Mouse (Mus musculus) heart, postnatal 4 days (tissue): Measurements from ENCODE around the gene Ormdl2. TPM values are rescaled to one million over a fixed set of nuclear protein-coding genes. Genes with fewer than 3 reads are reported as not detected.

Source experiments
- DNase-seq: peaks from one replicate; pipeline ENCODE4 v3.0.0; 2021
- total RNA-seq, 2 experiments: library from RNA; stranded (reverse); gene quantifications; 2 replicates each; pipeline ENCODE4 v1.2.3; 2021

Gene Ormdl2
- total RNA-seq, 2 experiments from 2014 or later: 9.5 to 10.1 TPM

DNA sequence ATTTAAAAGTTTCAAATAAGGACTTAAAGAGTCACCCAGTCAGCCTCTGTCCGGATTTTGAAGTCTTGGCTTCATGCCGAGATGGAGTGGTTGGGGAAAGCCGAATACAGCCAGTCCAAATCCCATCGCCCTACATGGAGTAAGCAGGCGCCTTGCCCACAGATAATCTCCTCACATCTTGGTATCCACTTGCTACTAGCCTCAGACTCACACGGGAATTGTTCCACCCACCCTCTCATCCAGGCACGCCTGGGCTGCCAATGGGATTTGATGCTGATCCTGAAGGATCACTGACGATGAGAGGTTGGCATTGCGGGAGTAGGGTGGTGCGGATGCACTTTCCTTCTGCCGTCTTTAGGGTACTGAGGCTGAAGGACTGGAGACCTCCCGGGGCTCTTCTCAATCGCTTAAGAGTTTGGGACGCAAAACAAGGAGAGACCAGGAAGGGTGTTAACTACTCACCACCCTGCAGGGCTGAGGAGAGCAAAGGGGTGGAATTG, 17.6 kb downstream of the Ormdl2 start, which contains the start of gene Dnajc14:
Gene Dnajc14 (plus strand): TSS at position 292 of the 500 bp plus-strand sequence.
- DNase-seq: peak; percentile 71

DNA sequence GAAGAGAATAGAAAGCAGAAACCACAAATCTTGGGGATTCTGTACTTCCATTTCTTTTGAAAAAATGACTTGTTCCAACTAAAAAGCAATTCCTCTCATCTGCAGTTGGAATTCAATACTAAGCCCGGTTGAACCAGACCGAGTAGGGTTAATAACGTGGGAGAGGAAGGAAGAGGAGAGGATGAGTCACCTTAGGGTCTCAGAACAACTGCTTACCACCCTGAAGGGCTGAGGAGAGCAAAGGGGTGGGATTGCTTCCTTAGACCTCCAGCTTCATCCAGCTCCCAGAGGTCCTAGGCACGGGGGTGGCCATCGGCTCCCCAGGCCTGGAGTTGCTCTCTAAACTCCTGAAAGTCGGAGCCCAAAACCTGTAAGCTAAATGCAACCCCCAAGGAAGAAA, 18.1 kb downstream of the Ormdl2 start:
- DNase-seq: no peak

DNA sequence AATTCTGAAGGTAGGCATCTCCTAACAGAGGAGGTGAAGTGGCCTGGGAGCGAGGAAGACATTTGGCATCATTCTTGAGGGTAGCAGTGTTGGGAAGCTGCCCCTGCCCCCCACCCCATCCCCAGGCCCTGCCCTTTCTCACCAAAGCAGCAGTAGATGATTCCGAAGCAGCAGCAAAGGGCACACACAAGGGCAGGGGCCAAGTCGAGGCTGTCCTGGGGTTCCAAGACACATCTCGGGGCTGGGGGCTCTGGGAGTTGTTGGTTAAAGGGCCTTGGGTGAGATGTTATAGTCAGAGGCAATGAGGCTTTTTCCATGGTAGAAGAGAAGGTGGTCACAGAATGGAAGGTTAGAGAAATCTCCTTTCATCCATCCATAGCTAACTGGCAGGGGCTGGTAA, 18.5 kb downstream of the Ormdl2 start:
- DNase-seq: no peak

DNA sequence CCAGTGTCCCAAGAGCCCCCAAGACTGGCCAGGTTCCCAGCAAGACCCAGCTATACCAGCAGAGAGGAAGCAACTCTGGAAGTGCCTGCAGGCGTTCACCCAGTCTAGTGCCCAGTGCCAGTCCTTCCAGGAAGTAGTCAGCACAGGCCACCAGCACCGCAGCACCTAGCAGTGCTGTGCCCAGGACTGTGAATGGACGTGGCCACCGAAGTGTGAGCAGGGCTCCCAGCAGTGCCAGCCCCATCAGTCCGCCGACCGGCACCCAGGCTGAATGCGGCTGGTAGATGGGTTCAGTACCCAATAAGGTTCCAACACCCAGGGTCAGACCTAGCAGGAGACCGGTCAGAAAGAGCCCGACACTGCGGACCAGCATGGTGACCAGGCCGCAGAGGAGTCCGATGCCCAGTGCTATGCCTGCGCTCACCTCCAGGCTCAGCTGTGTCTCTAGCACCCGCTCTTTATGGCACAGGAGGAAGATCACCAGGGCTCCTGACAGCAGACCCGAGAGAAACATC, 19.4 kb downstream of the Ormdl2 start:
- DNase-seq: no peak

DNA sequence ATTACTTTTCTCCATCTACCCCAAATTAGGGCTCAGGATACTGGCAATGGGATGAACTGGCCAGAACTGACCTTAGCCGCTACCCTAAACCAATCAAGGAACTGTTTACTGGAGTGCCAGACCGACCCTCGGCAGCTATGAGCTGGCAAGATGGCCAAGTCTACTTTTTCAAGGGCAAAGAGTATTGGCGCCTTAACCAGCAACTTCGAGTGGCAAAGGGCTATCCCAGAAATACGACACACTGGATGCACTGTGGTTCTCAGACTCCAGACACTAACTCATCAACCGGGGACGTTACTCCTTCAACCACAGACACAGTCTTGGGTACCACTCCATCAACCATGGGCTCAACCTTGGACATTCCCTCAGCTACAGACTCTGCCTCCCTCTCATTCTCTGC, 22.8 kb downstream of the Ormdl2 start:
- no peak for DNase-seq

DNA sequence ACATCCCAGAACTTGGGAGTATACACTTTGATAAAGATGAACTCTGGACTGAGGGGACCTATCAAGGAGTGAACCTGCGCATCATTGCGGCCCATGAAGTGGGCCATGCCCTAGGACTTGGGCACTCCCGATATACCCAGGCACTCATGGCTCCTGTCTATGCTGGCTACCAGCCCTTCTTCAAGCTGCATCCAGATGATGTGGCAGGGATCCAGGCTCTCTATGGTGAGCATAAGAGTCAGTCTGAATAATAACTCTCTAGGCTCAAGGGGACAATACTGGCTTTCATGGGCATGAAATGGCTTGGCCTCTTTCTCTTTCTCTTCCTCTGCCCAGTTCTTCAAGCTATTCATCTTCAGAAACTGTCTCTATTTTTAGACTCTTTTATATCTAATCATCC, 25.9 kb downstream of the Ormdl2 start:
- no peak for DNase-seq

DNA sequence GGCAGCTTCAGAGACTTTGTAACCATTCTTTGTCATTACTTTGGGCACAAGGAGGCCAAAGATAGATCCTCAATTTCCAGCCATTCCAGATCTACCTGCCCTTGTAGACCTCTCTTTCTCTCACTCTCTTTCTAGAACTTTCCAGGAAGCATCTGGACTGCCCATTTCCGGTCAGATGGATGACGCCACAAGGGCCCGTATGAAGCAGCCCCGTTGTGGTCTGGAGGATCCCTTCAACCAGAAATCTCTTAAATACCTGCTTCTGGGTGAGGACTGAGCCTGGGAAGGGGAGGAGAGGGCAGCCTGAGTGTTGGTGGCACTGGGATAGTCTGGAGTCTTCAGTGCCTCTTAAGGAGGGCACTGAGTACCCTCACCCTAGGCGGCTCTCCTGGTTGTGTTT, 27.1 kb downstream of the Ormdl2 start:
- DNase-seq: no peak

DNA sequence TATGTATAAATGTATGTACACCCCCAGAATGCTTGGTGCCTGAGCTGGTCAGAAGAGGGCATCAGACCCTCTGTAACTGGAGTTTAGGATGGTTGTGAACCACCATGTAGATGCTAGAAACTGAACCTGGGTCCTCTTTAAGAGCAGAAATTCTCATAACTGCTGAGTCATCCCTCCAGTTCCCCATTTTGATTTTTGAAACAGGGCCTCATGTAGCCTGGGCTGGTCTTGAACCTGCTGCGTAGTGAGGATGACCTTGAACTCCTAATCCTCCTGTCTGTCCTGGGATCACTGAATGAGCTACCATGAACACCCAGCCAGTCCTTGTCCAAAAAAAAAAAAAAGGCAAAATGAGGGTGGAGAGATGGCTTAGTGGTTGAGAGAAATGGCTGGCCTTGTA, 28.2 kb downstream of the Ormdl2 start:
- no peak for DNase-seq

DNA sequence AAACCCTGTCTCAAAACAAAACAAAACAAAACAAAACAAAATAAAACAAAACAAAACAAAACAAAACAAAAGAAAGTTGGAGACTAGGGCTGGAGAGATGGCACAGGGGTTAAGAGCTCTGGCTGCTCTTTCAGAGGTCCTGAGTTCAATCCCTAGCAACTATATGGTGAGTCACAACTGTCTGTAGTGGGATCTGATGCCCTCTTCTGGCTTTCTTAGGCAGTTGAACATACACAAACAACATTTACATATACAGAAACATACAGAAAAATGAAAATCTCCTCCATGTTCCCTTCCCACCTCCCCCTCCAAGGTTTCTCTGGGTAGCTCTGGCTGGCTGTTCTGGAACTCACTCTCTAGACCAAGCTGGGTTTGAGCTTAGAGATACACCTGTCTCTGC, 29.4 kb downstream of the Ormdl2 start:
- DNase-seq: no peak

DNA sequence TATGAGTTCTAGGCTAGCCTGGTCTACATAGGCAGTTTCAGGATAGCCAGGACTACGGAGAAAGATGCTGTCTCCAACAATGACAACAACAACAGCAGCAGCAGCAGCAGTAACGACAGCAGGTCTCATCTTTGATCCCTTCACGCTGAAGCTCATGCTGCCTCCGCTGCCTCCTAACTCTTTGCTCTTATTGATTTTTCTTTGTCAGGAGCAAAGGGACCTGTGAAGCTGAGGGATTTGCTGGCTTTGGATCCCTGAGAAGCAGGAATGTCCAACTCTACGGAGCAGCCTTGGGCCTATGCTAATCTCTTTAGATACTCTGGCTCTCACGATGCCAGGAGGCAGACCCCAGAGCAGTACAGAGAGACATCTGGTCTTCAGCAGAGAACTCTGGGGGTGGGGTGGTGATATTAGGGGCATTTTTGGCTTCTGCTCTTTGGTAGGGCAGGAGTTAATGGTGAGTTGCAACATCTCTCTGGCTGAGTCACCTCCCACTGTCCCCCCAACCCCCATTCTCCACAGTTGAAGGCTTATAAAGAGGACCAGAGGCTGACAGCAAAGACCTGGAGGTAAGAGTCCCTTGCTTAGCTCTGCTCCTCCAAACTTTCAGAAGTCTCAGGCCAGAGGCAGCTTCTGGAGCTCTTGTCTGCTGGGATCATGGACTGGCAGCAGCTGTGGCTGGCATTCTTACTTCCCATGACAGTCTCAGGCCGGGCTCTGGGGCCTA, 30.9 kb downstream of the Ormdl2 start, which contains the start of gene Mmp19:
Gene Mmp19 (plus strand): TSS at position 513 of the 727 bp plus-strand sequence.
- peak; percentile 25 for DNase-seq

DNA sequence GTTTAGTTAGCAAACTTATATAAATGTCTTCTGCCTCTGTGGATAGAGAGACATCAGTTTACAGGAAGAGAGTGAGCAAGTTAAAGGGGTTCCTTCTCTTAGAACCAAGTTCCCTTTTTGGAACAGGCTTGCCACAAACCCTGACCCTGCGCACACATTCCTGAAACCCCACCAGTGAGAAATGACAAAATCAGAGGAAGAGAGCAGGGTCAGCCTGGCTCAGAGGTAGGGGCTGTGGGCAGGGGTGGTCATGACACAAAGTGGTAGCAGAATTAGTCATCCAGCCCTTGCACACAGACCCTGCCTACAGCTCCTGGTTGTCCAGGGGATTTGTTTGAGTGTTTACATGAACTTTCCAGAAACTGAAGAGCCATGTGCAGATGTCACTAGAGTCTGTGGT, 41.2 kb downstream of the Ormdl2 start:
- DNase-seq: no peak

DNA sequence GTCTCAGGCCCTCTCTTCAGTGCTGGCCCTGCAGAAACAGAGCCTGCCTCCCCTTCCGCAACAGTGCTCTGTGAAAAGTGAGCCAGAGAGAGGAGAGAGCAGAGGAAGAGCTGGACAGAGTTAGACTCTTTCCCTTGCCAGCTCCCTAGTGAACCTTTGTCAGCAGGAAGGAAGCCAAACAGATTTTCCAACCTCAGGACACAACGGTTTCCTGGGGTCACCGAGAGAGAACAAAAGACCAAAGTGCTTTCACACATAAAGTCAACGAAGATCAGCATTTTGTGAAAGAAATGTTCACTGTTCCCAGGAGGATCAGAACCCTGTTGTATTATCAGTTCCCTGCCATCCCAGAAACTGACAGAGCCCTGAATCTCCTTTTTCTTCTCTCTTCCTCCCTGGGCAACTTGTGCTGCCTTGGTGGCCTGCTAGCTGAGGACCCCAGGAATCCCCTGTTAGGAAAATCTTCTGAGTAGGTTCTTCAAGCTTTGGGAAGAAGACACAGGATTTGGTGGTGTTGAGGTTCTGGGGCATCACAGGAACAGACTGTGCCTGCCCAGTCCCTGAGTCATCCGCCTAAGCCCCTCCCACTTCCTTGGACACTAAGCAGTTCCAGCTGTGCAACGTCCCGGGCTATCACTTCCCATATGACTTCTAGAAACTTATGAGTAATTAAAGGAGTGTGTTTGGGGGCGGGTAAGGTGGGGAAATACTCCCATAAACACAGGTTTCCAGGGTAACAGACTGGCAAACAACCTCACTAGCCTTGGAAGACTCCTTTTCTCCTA, 42.2 kb downstream of the Ormdl2 start:
- peak; percentile 87 for DNase-seq

DNA sequence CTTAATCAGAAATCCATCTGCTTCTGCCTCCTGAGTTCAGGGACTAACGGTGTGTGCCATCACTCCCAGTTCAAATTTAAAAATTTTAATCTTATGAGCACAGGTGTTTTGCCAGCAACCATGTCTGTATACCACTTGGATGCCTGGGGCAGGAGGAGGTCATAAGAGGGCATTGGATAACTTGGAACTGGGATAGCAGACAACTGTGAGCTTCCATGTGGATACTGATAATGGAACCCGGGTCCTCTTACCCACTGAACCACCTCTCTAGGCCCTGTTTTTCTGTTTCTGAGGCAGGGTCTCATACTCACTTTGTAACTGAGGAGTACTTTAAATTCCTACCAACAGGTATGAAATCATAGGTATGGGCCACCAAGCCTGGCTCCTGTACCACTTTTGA, 43.0 kb downstream of the Ormdl2 start:
- no peak for DNase-seq

DNA sequence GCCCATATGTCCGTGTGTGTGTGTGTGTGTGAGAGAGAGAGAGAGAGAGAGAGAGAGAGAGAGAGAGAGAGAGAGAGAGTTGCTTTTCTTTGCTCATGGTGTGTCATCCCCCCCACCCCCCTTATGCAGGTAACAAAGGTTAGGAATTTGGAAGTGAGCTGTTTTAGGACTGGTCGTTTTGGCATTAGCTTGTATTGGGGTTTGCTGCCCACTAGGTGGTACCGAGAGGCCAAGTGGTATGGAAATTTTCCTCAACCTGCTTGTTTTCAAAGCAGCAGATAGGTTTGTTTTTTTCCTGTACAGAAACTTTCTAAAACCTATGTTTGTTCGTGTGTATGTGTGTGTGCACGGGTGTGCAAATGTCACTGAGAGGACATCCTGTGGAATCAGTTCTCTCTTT, 47.8 kb downstream of the Ormdl2 start:
- no peak for DNase-seq

DNA sequence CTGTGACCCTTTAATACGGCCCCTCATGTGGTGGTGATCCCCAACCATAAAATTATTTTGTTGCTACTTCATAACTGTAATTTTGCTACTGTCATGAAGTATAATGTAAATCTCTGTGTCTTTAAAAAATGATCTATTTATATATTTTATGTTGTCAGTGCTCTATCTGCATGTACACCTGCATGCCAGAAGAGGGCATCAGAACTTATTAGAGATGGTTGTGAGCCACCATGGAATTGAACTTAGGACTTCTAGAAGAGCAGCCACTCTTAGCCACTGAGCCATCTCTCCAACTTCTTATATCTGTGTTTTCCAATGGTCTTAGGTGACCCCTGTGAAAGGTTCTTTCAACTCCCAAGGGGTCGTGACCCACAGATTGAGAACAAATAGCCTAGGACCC, 48.5 kb downstream of the Ormdl2 start:
- DNase-seq: no peak

Other genes starting within 250 kb of the Ormdl2 start
- gene Erbb3, start 232.0 kb downstream of the Ormdl2 start, total RNA-seq: 1 to 10 TPM; 7.1 to 8.2 TPM
- gene Rps26, start 194.9 kb downstream of the Ormdl2 start, total RNA-seq: 100 to 1,000 TPM; 505 to 516 TPM
- gene Ikzf4, start 175.7 kb downstream of the Ormdl2 start, total RNA-seq: 1 to 10 TPM; 1.7 to 2.4 TPM
- 10 to 100 TPM; 11.6 to 12.1 TPM for gene Suox, start 147.6 kb downstream of the Ormdl2 start, total RNA-seq
- gene Rab5b, start 125.4 kb downstream of the Ormdl2 start, total RNA-seq: 10 to 100 TPM; 65.1 to 66.3 TPM
- 1 to 10 TPM; 1.3 to 1.8 TPM for gene Pmel, start 117.5 kb downstream of the Ormdl2 start, total RNA-seq
- 10 to 100 TPM; 59.2 to 63.1 TPM for gene Cdk2, start 116.6 kb downstream of the Ormdl2 start, total RNA-seq
- 1 to 10 TPM; 5.3 to 6.5 TPM for gene Dgka, start 76.8 kb downstream of the Ormdl2 start, total RNA-seq
- 10 to 100 TPM; 20.3 to 21.9 TPM for gene Pym1, start 73.8 kb downstream of the Ormdl2 start, total RNA-seq
- 1 to 10 TPM; 2.3 to 2.9 TPM for gene Mmp19, start 30.7 kb downstream of the Ormdl2 start, total RNA-seq
- gene Dnajc14, start 17.6 kb downstream of the Ormdl2 start, total RNA-seq: 10 to 100 TPM; 45.0 to 48.0 TPM
- gene Tmem198b, start 17.3 kb downstream of the Ormdl2 start, total RNA-seq: 10 to 100 TPM; 12.8 to 15.4 TPM
- gene Sarnp, start 4.3 kb downstream of the Ormdl2 start, total RNA-seq: 10 to 100 TPM; 56.1 to 57.3 TPM
- gene Gdf11, start 70.1 kb upstream of the Ormdl2 start, total RNA-seq: 1 to 10 TPM; 3.8 to 4.1 TPM
- 100 to 1,000 TPM; 216 to 226 TPM for gene Cd63, start 79.3 kb upstream of the Ormdl2 start, total RNA-seq
- gene Rdh5, start 101.2 kb upstream of the Ormdl2 start, total RNA-seq: 1 to 10 TPM; 5.3 to 5.6 TPM
- 100 to 1,000 TPM; 152 to 180 TPM for gene Bloc1s1, start 102.4 kb upstream of the Ormdl2 start, total RNA-seq
- 10 to 100 TPM; 69.6 to 78.5 TPM for gene Itga7, start 112.2 kb upstream of the Ormdl2 start, total RNA-seq
- gene Mettl7b, start 139.3 kb upstream of the Ormdl2 start, total RNA-seq: under 1 TPM in 1 of 2 experiments, not detected in 1; 0.21 TPM
- gene Olfr9, start 167.8 kb upstream of the Ormdl2 start, total RNA-seq: not detected
- not detected for gene Olfr763, start 189.1 kb upstream of the Ormdl2 start, total RNA-seq
- gene Olfr764-ps1, start 218.3 kb upstream of the Ormdl2 start, total RNA-seq: not detected
- not detected for gene Olfr765, start 228.4 kb upstream of the Ormdl2 start, total RNA-seq
- gene Olfr766-ps1, start 247.3 kb upstream of the Ormdl2 start, total RNA-seq: not detected